In genomic region chr5:103160314-103161195, GRCm38 (mm10) we compare ENCODE assay signal across 11 mouse cellular contexts. TPM values are rescaled to one million over a fixed set of nuclear protein-coding genes. Genes with fewer than 3 reads are reported as not detected.
DNase-seq lines count a peak whose midpoint lies in the region; ATAC-seq lines count a peak whose summit lies in the region.
"Had no signal": no experiment of that assay in that cellular context is flagged by ENCODE, and none has a peak within 500 bp of the region (broad histone marks: within the 10 kb centered on the region; RNA-seq: fewer than 3 reads in every experiment).

No protein-coding gene starts in this region.

- H3K36me3 ChIP-seq in hindbrain, embryonic 10.5 days, result no peaks in the 10 kb centered on the region
- no peaks in the 10 kb centered on the region for H3K36me3 ChIP-seq in midbrain, embryonic 15.5 days (replicated peaks)
- H3K36me3 ChIP-seq: intestine, embryonic 15.5 days; limb, embryonic 15.5 days had no signal

- no peak overlapping the region for H3K9ac ChIP-seq in midbrain, embryonic 15.5 days
- H3K9ac ChIP-seq: intestine, embryonic 15.5 days; limb, embryonic 15.5 days had no signal

- H3K9me3 ChIP-seq in hindbrain, embryonic 10.5 days, result no peaks in the 10 kb centered on the region
- H3K9me3 ChIP-seq in midbrain, embryonic 15.5 days, result no peaks in the 10 kb centered on the region
- H3K9me3 ChIP-seq: intestine, embryonic 15.5 days; limb, embryonic 15.5 days had no signal

- no peak overlapping the region for H3K4me3 ChIP-seq in hindbrain, embryonic 10.5 days
- no peak overlapping the region for H3K4me3 ChIP-seq in midbrain, embryonic 15.5 days
- H3K4me3 ChIP-seq: intestine, embryonic 15.5 days; limb, embryonic 15.5 days had no signal

- peaks cover 22% of the 10 kb centered on the region for H3K4me1 ChIP-seq in hindbrain, embryonic 10.5 days (replicated peaks)
- H3K4me1 ChIP-seq in midbrain, embryonic 15.5 days, result peaks cover 32% of the 10 kb centered on the region
- H3K4me1 ChIP-seq: intestine, embryonic 15.5 days had no signal

- peak; percentile 38 for DNase-seq in embryo, embryonic 10 days (ENCODE audit: low spot score)
- no peak for DNase-seq in embryo, embryonic 9.5 days (ENCODE audit: extremely low spot score)
- DNase-seq in R1 (ENCODE audit: low read depth, low spot score), result peak; percentile 75
- DNase-seq in hindbrain, embryonic 10.5 days (ENCODE audit: low spot score), result peak; percentile 50
- no peak for DNase-seq in adrenal gland, adult 8-10 months
- no peak for DNase-seq in adrenal gland, postnatal 25 days
- DNase-seq in c-Kit-positive CD71-positive TER-119-positive erythroid progenitor cells, embryonic 14.5 days (ENCODE audit: low spot score), result no peak

- H3K27ac ChIP-seq in hindbrain, embryonic 10.5 days, result peak overlapping the region; percentile 83
- peak overlapping the region; percentile 90 for H3K27ac ChIP-seq in midbrain, embryonic 15.5 days
- H3K27ac ChIP-seq: intestine, embryonic 15.5 days; limb, embryonic 15.5 days had no signal

- no peaks in the 10 kb centered on the region for H3K27me3 ChIP-seq in hindbrain, embryonic 10.5 days (ENCODE audit: insufficient read depth, poor library complexity, severe bottlenecking)
- no peaks in the 10 kb centered on the region for H3K27me3 ChIP-seq in midbrain, embryonic 15.5 days (replicated peaks)
- H3K27me3 ChIP-seq: intestine, embryonic 15.5 days; limb, embryonic 15.5 days had no signal

- WGBS in hindbrain, embryonic 10.5 days, result 64% methylated on average over 8 of the region's 8 CpGs
- WGBS in midbrain, embryonic 15.5 days, result 20% methylated on average over 8 of the region's 8 CpGs

- peak; percentile 88 for ATAC-seq in midbrain, embryonic 15.5 days (replicated peaks)
- ATAC-seq: intestine, embryonic 15.5 days had no signal

- peak overlapping the region; percentile 21 for H3K4me2 ChIP-seq in midbrain, embryonic 15.5 days
- H3K4me2 ChIP-seq: intestine, embryonic 15.5 days; limb, embryonic 15.5 days had no signal

RNA-seq across cellular contexts. Expression of gene Mapk10, which starts 50.6 kb away (rescaled TPM):
- polyA plus RNA-seq in hindbrain, embryonic 10.5 days (2016; fragmentation: Nextera tagmentation; extraction: Ambion mirVana), result 18.2 and 48.1 TPM in 2 replicates
- polyA plus RNA-seq in midbrain, embryonic 15.5 days (2015; fragmentation: Nextera tagmentation; extraction: Ambion mirVana), result 111 and 135 TPM in 2 replicates
- 10 to 100 TPM in 3 of 4 experiments, 1 to 10 TPM in 1; 7.6 to 15.2 (median 11.3) TPM for total RNA-seq in adrenal gland, adult 8-10 months (2022)
- 4.8 and 8.6 TPM in 2 replicates for total RNA-seq in adrenal gland, postnatal 25 days (2021)
- total RNA-seq: MEL had no signal

Comparison
In these comparisons a context has a peak if more than half of its experiments do, and no peak if none do; other contexts are left out.
1. DNase-seq: peak in embryo, embryonic 10 days (single experiment), R1 (single experiment) and hindbrain, embryonic 10.5 days (single experiment); none in embryo, embryonic 9.5 days (single experiment), adrenal gland, adult 8-10 months (single experiment), adrenal gland, postnatal 25 days (single experiment) and c-Kit-positive CD71-positive TER-119-positive erythroid progenitor cells, embryonic 14.5 days (single experiment).